Mouse (Mus musculus) ES-E14 (cell line): Measurements from ENCODE around the gene Wnt16. TPM values are rescaled to one million over a fixed set of nuclear protein-coding genes. Genes with fewer than 3 reads are reported as not detected.

Experiments used
- DNase-seq: peaks from one replicate; pipeline ENCODE4 v3.0.0-alpha.2; 2013; ENCODE audit warnings: low read depth, low spot score
- H3K27ac ChIP-seq: 2 replicates; pipeline ENCODE4 v1.5.1; 2012; ENCODE audit warnings: low read depth, mild to moderate bottlenecking, low read length, moderate library complexity, mixed read lengths; ENCODE audit not compliant: poor library complexity, insufficient read depth, severe bottlenecking
- H3K36me3 ChIP-seq: 2 replicates; pipeline ENCODE4 v1.6.1; 2012; ENCODE audit warnings: mild to moderate bottlenecking, low read length, moderate library complexity, mixed read lengths; ENCODE audit not compliant: control insufficient read depth, poor library complexity, insufficient read depth, severe bottlenecking
- H3K4me1 ChIP-seq, 2 experiments: fragments of 150-350 bp in 1 of 2; sonication (generic) in 1 of 2; 2 replicates each; pipeline ENCODE4 v1.6.1; 2012; ENCODE audit warnings: low read length in 2 of 2, mild to moderate bottlenecking in 1 of 2, mixed read lengths in 1 of 2; ENCODE audit not compliant: control insufficient read depth in 2 of 2, insufficient read depth in 2 of 2, poor library complexity in 1 of 2
- H3K4me3 ChIP-seq, 2 experiments: fragments of 150-350 bp in 1 of 2; sonication (generic) in 1 of 2; 2 replicates each; pipeline ENCODE4 v1.5.1; 2012; ENCODE audit warnings: low read length in 2 of 2, low read depth in 1 of 2, mild to moderate bottlenecking in 1 of 2, mixed read lengths in 1 of 2; ENCODE audit not compliant: insufficient read depth in 1 of 2, poor library complexity in 1 of 2, severe bottlenecking in 1 of 2
- H3K9ac ChIP-seq: 2 replicates; pipeline ENCODE4 v1.6.1; 2012; ENCODE audit warnings: low read depth, mild to moderate bottlenecking, low read length, mixed read lengths; ENCODE audit not compliant: poor library complexity, insufficient read depth, severe bottlenecking
- H3K9me3 ChIP-seq: fragments of 150-350 bp; sonication (generic); 2 replicates; pipeline ENCODE4 v1.6.1; 2012; ENCODE audit warnings: low read depth, mild to moderate bottlenecking, low read length; ENCODE audit not compliant: control insufficient read depth, insufficient read depth
- CHD2 ChIP-seq: IDR thresholded peaks from 2 replicates; pipeline ENCODE4 v1.6.1; 2014; ENCODE audit warnings: mild to moderate bottlenecking, low read depth, low read length, inconsistent platforms
- HCFC1 ChIP-seq: IDR thresholded peaks from 2 replicates; pipeline ENCODE4 v1.6.1; 2012; ENCODE audit warnings: low read length, inconsistent platforms, borderline replicate concordance; ENCODE audit not compliant: insufficient read depth
- MAFK ChIP-seq: IDR thresholded peaks from 2 replicates; pipeline ENCODE4 v1.6.1; 2014; ENCODE audit warnings: mild to moderate bottlenecking, low read depth, low read length, inconsistent platforms; ENCODE audit not compliant: insufficient read depth
- ZC3H11A ChIP-seq: IDR thresholded peaks from 2 replicates; pipeline ENCODE4 v1.6.1; 2012; ENCODE audit warnings: low read depth, mild to moderate bottlenecking, inconsistent platforms, low read length, borderline replicate concordance
- ZNF384 ChIP-seq: IDR thresholded peaks from 2 replicates; pipeline ENCODE4 v1.6.1; 2012; ENCODE audit warnings: low read depth, low read length, inconsistent platforms
- in situ Hi-C, 2 experiments: fragments of 600-800 bp; cut with MboI; formaldehyde crosslinking; loops; one replicate each; pipeline ENCODE4 v1.15.1; 2025; ENCODE audit warnings: low sequenced_read_pairs in 2 of 2, inconsistent platforms in 1 of 2; ENCODE audit not compliant: unreplicated experiment in 2 of 2
- total RNA-seq: library from RNA; depleted of rRNA; stranded (reverse); fragments of 300-350 nt; gene quantifications from 2 replicates; pipeline ENCODE4 v1.2.3, GENCODE M21; 2012

Wnt16 gene
- total RNA-seq, 1 experiment = 0.62 TPM

GRCm38 (mm10) chr6:22330169-22330960 lies 42.3 kb downstream of the Wnt16 start:
- H3K9me3 ChIP-seq = no peaks in the 10 kb centered on the region
- in situ Hi-C loops = no loop called here
- TF ChIP-seq CHD2 (no peak), HCFC1 (no peak), ZC3H11A (no peak), MAFK (no peak), ZNF384 (no peak)
- H3K27ac ChIP-seq = no peak overlapping the region
- no peak for DNase-seq
- H3K4me1 ChIP-seq = peaks cover 0 to 4% of the 10 kb centered on the region in 2 experiments; a peak in 1 of 4 replicates
- H3K4me3 ChIP-seq = no peak overlapping the region
- peaks cover 8% of the 10 kb centered on the region for H3K36me3 ChIP-seq
- no peak overlapping the region for H3K9ac ChIP-seq

- peaks cover 8% of the 10 kb centered on the region for H3K36me3 ChIP-seq
- no peaks in the 10 kb centered on the region for H3K9me3 ChIP-seq
- peaks cover 0 to 4% of the 10 kb centered on the region in 2 experiments; a peak in 1 of 4 replicates for H3K4me1 ChIP-seq
- no peak overlapping the region for H3K27ac ChIP-seq
- TF ChIP-seq CHD2 (no peak), ZC3H11A (no peak), ZNF384 (no peak), HCFC1 (no peak), MAFK (no peak)
- no peak for DNase-seq
- no peak overlapping the region for H3K4me3 ChIP-seq
- no peak overlapping the region for H3K9ac ChIP-seq
- in situ Hi-C loops = no loop called here
Measured at GRCm38 (mm10) chr6:22332548-22332947, 44.5 kb downstream of the Wnt16 start.

GRCm38 (mm10) chr6:22339763-22340542 lies 51.9 kb downstream of the Wnt16 start:
- H3K9ac ChIP-seq = no peak overlapping the region
- no peaks in the 10 kb centered on the region for H3K9me3 ChIP-seq
- no peak overlapping the region for H3K27ac ChIP-seq
- H3K4me3 ChIP-seq = no peak overlapping the region
- in situ Hi-C loops = no loop called here
- H3K4me1 ChIP-seq = peaks cover 0 to 7% of the 10 kb centered on the region in 2 experiments; a peak in 2 of 4 replicates
- peaks cover 7% of the 10 kb centered on the region; the same call in 1 of the 2 replicates for H3K36me3 ChIP-seq
- DNase-seq = no peak
- TF ChIP-seq CHD2 (no peak), MAFK (no peak), ZNF384 (no peak)

- Histone ChIP-seq H3K36me3 (peaks cover 7% of the 10 kb centered on the region; the same call in 1 of the 2 replicates), H3K27ac (no peak overlapping the region), H3K9ac (no peak overlapping the region), H3K4me1 (peaks cover 0 to 7% of the 10 kb centered on the region in 2 experiments; a peak in 2 of 4 replicates), H3K4me3 (no peak overlapping the region), H3K9me3 (no peaks in the 10 kb centered on the region)
- in situ Hi-C loops = no loop called here
- TF ChIP-seq MAFK (no peak), HCFC1 (no peak), ZNF384 (no peak), ZC3H11A (no peak), CHD2 (no peak)
- no peak for DNase-seq
Measured at GRCm38 (mm10) chr6:22340779-22341178, 52.8 kb downstream of the Wnt16 start.
